Mouse (Mus musculus): ENCODE measurements around the gene Riiad1. TPM values are rescaled to one million over a fixed set of nuclear protein-coding genes. Genes with fewer than 3 reads are reported as not detected.

Gene Riiad1
- polyA plus RNA-seq, 1 experiment = 5.7 TPM

DNA sequence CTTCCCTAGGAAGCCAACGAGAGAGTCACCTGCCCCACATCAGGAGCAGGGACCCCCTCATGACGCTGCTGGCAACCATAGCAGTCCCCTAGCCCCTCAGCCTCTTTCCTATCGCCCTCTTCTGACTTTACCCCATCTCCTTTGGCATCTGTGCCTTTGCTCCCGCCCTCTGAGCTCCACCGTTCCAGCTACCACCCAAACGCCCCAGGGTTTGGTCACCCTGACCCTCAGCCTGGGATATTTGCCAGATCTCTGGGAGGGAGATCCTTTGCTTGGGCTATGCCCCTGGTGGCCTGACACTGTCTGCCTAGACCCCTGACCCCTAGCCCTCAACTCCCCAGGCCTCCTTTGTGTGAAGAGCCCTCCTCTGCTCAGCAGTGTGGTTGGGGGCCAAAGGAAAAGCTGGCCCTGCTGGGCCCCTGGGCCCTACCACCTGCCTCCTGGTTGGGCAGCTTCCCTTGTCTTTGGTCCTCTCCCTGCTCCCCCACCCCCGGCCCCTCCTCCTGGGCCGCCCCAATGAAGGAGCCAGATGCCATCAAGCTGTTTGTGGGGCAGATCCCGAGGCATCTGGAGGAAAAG is 1.5 kb downstream of the Riiad1 start:
- TF ChIP-seq POLR2A (IDR thresholded peaks at IDR 0.05; ENCODE audit: borderline replicate concordance, extremely low read depth, insufficient read depth, insufficient read length, poor library complexity, severe bottlenecking) (no peak), CTCF (IDR thresholded peaks at IDR 0.05; ENCODE audit: borderline replicate concordance, extremely low read depth, insufficient read depth, insufficient read length) (no peak)
- DNase-seq (ENCODE audit: low read depth) = peak; percentile 55

DNA sequence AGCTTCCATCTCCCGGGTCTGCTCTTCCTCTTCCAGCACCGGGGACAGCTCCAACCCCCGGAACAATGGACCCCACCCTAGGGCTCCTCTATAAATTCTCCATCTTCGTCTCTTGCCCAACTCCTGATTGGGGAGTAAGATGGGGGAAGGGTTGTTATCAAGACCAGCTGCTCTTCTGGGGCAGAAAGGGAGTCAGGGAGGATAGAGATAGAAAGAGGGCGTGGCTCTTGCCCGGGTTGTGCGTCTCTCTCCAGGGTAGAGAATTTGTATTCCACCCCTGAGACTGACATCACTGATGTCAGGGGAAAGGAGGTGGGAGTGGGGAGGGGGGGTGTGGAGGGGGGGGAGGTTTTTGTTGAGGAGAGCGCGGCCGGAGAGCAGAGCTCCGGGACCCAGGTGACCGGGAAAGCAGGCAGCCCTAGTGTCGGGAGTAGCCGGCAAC is 2.1 kb downstream of the Riiad1 start, which contains the start of gene Celf3:
TSS of gene Celf3 (plus strand) at position 315 of the 442 bp plus-strand sequence.
- no peak for TF ChIP-seq CTCF (IDR thresholded peaks at IDR 0.05; ENCODE audit: borderline replicate concordance, extremely low read depth, insufficient read depth, insufficient read length)
- peak; percentile 50; the same call in 1 of the 2 replicates for TF ChIP-seq POLR2A (IDR thresholded peaks at IDR 0.05; ENCODE audit: borderline replicate concordance, extremely low read depth, insufficient read depth, insufficient read length, poor library complexity, severe bottlenecking)
- DNase-seq (ENCODE audit: low read depth) = peak; percentile 98

DNA sequence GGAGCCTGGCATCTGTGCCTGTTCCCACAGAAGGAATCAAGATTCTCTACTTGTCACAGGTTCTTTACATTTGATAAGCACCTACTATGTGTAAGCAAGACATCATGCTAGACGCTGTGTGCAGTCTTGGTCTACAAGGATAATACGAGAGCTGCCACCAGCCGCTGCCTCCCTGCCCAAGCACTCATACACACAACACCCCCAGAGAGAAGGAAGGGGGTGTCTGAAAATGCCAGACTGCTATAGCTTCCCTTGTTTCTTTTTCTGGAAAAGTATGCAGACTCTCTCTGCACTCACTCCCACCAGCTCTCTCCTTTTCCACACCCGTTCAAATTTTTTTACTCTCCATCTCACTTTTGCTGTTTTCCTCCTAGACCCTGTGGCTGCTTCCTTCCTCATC is 2.7 kb downstream of the Riiad1 start:
- DNase-seq (ENCODE audit: low read depth) = peak; percentile 64
- TF ChIP-seq CTCF (IDR thresholded peaks at IDR 0.05; ENCODE audit: borderline replicate concordance, extremely low read depth, insufficient read depth, insufficient read length) = no peak
- no peak for TF ChIP-seq POLR2A (IDR thresholded peaks at IDR 0.05; ENCODE audit: borderline replicate concordance, extremely low read depth, insufficient read depth, insufficient read length, poor library complexity, severe bottlenecking)

DNA sequence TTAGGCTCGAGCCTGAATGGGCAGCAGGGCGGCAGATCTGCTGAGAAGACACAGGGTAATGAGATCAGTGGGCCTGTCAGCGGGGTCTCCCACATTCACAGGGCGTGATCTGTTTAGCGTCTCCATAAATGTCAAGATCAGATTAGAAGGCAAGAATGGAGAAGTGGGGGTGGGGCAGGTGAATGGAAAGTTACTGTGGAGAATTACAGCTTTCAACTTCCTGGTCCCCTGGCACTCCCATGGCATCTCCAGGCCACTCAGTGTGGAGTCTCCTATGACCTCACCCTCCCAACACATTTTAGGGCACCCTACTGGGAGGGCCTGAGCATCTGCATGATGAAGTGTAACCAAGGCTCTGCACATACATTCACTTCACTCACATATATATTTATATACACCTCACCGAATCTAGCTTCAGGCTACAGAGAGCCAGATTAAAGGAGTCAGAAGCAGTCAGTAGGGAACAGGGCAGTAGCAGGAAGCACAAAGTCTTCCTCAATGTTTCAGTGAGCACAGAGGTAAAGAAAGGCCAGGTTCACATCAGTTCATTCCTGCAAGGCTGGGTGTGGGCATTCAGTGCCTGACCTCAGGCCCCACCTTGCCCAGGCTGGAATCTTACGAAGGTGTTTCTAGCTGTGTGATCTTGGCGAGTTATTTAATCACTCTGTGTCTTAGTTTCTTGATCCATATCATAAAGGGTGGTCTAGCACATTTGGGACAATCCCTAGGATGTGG is 3.7 kb downstream of the Riiad1 start:
- no peak for DNase-seq (ENCODE audit: low read depth)
- TF ChIP-seq POLR2A (IDR thresholded peaks at IDR 0.05; ENCODE audit: borderline replicate concordance, extremely low read depth, insufficient read depth, insufficient read length, poor library complexity, severe bottlenecking) (no peak), CTCF (IDR thresholded peaks at IDR 0.05; ENCODE audit: borderline replicate concordance, extremely low read depth, insufficient read depth, insufficient read length) (no peak)

DNA sequence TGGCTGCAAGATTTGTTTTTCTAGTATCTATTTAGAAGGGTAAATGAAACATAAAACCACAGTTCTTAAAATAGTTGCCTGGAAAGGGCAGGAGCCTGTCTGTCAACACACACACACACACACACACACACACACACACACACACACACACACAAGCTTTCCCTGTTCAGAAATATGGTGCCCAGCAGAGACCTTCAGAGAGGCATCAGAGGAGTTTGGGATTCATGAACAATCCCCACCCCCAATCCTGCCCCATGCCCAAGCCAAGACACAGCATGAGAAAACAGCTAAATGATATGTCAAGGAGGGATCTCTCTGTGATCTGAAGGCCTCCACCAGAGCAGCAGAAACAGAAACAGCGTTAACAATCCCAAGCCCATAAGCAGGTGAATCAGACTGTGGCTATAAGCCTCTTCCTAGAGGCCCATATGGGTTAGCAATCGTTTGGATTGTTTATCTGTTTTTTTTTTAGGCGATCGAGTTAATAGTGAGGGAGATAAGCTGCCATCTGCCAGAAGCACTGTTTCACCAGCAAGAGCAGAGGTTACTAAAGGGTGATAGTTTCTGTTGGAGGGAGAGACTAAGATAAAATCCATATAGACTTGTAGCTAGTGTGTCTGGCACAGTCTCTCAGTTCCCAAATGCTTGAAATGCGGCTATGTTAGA is 6.4 kb downstream of the Riiad1 start:
- TF ChIP-seq CTCF (IDR thresholded peaks at IDR 0.05; ENCODE audit: borderline replicate concordance, extremely low read depth, insufficient read depth, insufficient read length) (no peak), POLR2A (IDR thresholded peaks at IDR 0.05; ENCODE audit: borderline replicate concordance, extremely low read depth, insufficient read depth, insufficient read length, poor library complexity, severe bottlenecking) (no peak)

DNA sequence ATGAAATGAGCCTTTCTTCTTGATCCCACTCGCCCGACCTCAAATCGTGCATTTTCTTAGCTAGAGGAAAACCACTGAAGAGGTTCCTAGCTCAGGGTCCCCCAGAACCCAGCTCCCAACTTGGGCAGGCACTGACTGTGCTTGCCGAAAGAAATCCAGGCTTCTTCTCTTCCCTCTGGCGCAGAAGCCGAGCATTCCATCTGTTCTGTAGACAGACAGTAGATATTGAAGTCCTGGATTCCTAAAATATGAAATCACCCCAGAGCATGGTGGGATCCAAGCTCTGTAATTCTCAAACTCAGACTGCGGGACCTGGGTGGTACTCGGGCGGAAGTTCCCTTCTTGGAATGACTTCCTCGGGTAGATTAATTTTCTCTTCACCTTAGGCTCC is 7.0 kb downstream of the Riiad1 start:
- TF ChIP-seq CTCF (IDR thresholded peaks at IDR 0.05; ENCODE audit: borderline replicate concordance, extremely low read depth, insufficient read depth, insufficient read length) (no peak), POLR2A (IDR thresholded peaks at IDR 0.05; ENCODE audit: borderline replicate concordance, extremely low read depth, insufficient read depth, insufficient read length, poor library complexity, severe bottlenecking) (no peak)
- no peak for DNase-seq (ENCODE audit: low read depth)

More for the DNA sequence above, 6.4 kb downstream of the Riiad1 start:
- no peak for DNase-seq (ENCODE audit: low read depth)

DNA sequence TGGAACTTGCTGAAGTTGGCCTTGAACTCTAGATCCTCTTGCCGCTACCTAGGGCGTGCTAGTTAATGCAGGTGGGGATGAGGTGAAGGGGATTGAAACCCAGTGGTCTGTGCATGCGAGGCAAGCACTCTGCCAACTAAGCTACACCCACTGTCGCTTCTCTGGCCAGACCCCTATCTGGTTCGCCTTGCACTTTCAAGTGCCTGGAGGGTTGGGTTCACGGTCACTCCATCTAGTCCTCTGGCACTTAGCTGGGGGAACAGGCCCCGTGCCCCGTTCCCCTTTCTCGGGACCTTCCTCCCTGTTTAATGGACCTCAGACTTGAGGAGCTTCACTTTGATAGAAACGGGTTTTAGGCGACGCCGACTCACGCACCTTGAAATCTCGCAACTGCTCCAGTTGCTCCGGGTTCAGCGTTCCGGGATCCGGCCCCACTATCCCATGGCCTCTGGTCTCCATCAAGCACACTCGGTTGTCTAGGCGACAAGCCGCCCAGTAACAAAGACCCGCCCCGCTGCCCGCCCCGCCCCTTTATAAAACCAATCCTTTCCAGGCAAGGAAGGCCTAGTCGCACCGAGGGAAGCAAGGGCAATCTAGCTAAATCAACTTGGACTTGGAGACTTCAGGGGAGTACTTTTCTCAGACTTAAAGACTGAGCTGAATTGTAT is 7.6 kb downstream of the Riiad1 start:
- DNase-seq (ENCODE audit: low read depth) = peak; percentile 84
- TF ChIP-seq POLR2A (IDR thresholded peaks at IDR 0.05; ENCODE audit: borderline replicate concordance, extremely low read depth, insufficient read depth, insufficient read length, poor library complexity, severe bottlenecking) = no peak
- no peak for TF ChIP-seq CTCF (IDR thresholded peaks at IDR 0.05; ENCODE audit: borderline replicate concordance, extremely low read depth, insufficient read depth, insufficient read length)

DNA sequence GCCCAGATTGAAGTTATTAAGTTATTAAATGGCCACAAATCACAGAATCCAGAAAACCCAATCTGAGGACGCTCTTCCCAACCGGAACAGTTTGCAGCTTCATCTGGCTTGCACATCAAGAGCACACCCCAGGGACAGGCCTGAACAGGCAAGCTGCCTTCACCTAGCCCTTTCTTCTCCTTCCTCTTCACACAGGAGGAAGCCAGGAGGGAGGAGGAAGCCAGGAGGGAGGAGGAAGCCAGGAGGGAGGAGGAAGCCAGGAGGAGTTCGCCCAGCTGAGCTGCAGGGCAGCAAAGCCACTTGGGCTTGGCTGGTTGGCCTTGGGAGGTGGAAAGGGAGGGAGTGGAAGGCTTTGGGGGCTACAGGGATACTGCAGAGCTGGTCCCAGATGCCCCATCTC is 11.2 kb downstream of the Riiad1 start:
- TF ChIP-seq CTCF (IDR thresholded peaks at IDR 0.05; ENCODE audit: borderline replicate concordance, extremely low read depth, insufficient read depth, insufficient read length) (no peak), POLR2A (IDR thresholded peaks at IDR 0.05; ENCODE audit: borderline replicate concordance, extremely low read depth, insufficient read depth, insufficient read length, poor library complexity, severe bottlenecking) (no peak)

DNA sequence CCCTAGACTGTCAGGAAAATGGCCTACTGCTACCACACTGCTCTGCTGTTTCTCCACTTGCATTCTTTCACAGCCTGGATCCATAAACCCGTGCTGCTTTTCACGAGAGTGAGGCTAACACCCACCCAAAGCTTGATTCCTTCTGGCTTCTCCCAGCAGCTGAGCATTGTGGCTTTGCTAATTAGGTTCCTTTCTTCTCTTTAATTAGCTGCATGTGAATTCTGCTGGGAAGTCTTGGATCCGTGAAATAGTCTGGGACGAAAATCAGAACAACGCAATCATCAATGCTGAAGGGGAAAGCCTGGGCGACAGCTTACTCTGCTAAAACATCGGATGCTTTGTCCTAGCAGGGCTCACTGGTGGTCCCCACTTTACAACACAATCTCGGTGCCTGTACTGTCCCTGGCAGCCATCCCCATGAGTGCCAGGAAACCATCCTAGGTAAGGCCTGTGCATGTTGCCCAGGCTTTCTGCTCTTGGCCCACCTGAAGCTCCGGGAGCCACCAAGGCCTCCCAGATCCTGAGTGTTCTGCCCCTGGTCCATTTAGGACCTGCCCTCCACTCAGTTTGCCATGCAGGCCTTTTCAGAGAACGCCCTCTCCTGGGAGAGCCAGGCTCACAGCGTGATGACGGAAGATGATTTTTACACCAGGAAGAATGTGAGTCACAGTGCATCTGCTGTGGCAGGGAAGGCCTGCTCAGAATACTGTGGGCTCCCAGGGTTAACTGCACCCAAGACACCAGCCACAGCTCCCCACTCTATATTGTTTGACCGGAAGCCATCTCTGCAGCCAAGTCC is 14.3 kb downstream of the Riiad1 start:
- DNase-seq (ENCODE audit: low read depth) = peak; percentile 94
- no peak for TF ChIP-seq CTCF (IDR thresholded peaks at IDR 0.05; ENCODE audit: borderline replicate concordance, extremely low read depth, insufficient read depth, insufficient read length)
- no peak for TF ChIP-seq POLR2A (IDR thresholded peaks at IDR 0.05; ENCODE audit: borderline replicate concordance, extremely low read depth, insufficient read depth, insufficient read length, poor library complexity, severe bottlenecking)

More for the DNA sequence above, 11.2 kb downstream of the Riiad1 start:
- DNase-seq (ENCODE audit: low read depth) = no peak

DNA sequence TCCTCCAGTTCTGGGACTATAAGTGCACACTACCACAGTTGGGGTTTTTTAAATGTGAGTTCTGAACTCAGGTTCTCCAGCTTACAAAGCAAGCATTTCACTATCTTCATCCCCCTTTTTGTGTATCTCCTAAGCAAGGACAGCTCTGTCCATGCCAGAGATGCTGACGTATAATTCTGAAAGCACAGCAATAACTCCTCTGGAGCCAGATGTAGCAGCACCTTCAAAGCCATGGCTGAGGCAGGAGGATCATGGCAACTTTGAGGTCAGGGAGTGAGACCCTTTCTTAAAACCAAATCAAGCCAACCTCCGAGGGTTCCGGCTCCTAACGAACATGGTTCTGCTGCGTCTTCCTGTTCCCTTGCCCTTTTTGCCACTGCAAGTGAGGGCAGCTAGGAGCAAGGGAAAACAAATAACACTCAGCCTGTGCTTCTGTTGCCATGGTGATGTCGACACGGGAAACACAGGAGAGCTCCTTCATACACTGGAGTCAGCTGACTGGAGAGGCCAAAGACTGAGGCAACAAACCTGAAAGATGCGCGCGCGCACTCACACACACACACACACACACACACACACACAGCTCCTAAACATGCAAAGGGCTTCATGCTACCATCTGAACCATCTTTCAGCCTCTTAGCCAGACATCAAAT is 16.1 kb downstream of the Riiad1 start:
- peak; percentile 94 for DNase-seq (ENCODE audit: low read depth)

More for the DNA sequence above, 16.1 kb downstream of the Riiad1 start:
- no peak for TF ChIP-seq CTCF (IDR thresholded peaks at IDR 0.05; ENCODE audit: borderline replicate concordance, extremely low read depth, insufficient read depth, insufficient read length)

Data from brain, embryonic 14.5 days (tissue).